Mouse (Mus musculus): ENCODE results near the gene Krba1. TPM values are rescaled to one million over a fixed set of nuclear protein-coding genes. Genes with fewer than 3 reads are reported as not detected.

Gene Krba1
- total RNA-seq, 2 experiments from 2014 or later = 19.2 to 20.2 TPM

GRCm38 (mm10) chr6:48420647-48421046, 25.3 kb downstream of the Krba1 start:
- intact Hi-C loops (cut with DNase I) = no loop called here
- no peak for DNase-seq (ENCODE audit: low spot score)

DNA sequence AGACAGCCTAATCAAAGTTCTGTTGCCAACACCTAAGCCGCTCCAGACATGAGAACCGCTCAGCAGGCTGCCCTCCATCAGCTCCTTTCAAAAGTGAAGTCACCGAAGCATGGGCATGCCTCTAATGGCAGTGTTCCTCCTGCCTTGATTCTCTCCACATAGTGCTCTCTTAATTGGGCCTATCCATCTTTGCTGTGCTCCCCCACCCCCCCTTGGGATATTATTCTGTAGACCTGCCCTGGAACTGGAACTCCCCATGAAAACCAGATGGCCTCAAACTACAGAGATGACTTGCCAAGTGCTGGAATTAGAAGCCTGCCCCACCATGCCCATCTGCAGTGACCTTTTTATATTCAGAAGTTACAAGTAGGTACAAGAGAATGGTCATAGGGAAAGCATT, 27.9 kb downstream of the Krba1 start:
- intact Hi-C loops (cut with DNase I) = no loop called here

GRCm38 (mm10) chr6:48424074-48424473, 28.7 kb downstream of the Krba1 start:
- no peak for DNase-seq (ENCODE audit: low spot score)
- intact Hi-C loops (cut with DNase I) = no loop called here

More for the DNA sequence above, 27.9 kb downstream of the Krba1 start:
- DNase-seq (ENCODE audit: low spot score) = no peak

DNA sequence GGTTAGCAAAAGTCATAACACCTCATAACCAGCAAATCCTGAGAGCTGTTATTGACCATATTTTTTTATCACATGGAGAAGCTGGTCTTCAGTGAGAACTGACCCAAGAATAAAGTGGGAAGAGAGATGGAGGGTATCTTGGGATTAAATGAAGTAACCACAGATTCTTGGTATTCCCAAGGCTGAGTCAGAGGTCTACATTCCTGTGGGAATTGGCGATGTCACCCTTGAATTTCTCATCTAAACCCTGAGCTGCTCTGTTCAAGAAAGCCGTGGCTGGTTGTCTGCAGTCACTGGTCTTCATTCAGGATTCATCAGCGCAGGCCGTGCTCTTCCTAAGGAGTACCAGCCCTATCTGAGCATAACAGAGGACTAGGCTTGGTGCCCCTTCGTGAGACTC, 31.6 kb downstream of the Krba1 start:
- no peak for DNase-seq (ENCODE audit: low spot score)
- intact Hi-C loops (cut with DNase I) = no loop called here

DNA sequence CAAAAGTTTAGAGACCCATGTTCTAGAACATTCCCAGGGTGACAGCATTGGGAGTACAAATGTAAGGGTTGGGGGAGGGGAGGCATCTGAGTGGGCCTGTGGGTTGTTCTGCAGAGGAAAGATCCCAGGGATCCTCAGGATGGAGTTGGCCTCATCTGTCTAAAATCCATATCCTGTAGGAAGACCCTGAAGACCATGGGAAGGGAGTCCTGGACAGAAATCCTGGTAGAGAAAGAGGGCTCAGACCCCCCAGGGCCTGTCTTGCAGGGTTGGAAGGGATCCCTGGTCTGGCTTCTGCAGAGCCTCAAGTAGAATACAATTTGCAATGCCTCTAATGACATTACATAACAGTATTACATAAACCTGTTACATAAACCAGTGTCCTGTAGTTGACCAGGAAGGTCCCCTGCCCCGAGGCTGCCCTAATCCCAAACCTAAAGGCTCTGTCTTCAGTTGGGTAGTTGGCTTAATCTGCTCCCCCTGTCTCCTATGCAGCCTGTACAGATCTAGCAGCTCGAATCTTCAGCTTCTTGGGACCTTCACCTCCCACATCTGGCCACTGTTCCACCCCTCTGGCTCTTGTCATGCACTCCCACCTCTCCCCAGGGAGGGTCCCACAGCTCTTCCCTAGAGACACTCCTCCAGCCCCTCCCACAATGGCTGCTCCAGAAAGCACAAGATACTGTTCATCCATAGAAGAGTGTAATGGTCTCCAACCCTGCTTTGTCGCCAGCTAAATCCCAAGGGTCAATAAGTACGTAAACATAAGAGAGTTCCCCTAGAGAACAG, 33.6 kb downstream of the Krba1 start:
- intact Hi-C loops (cut with DNase I) = no loop called here
- DNase-seq (ENCODE audit: low spot score) = no peak

GRCm38 (mm10) chr6:48430748-48431147, 35.4 kb downstream of the Krba1 start:
- no peak for DNase-seq (ENCODE audit: low spot score)
- intact Hi-C loops (cut with DNase I) = no loop called here

DNA sequence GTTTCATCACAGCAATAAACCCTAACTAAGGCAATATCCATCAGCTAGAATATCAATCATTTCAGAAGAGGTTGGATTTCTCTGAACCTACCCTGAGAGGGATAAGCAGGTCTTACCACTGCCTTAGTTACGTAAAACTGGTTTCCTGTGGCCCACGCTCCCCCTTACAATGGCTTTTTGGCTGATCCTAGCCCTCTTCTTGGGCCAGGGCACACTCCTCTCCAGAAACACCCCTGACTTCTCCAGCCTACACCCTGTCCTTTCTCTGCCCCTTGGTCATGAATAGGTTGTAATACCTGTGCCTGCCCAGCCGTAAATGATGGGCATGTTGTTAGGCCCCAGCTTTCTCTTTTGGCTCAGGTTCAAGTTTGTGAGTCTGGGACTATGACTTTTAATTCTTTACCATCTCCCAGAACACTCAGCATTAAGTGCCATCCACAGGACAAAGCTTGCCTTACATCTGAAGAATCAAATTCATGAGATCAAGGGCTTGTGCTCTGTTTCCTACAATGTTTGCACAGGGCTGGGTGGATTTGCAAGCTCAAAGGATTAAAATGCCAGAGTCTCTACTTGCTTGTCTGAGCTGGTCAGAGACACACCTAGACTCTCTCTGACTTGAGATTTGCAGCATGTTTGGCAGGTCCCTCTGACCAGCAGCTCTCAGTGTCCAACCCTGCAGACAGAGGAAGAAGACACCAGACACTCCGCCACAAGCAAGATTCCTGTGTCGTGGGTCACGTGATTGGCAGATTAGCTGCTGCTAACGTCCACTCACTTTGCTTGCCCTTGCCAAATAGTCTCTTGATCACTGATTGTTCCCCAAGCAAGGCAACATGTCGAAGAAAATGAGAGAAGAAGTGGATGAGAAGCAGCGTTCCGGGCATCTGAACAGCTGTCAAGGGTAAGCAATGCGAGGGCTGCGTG, 37.8 kb downstream of the Krba1 start:
- intact Hi-C loops (cut with DNase I) = no loop called here
- DNase-seq (ENCODE audit: low spot score) = no peak

DNA sequence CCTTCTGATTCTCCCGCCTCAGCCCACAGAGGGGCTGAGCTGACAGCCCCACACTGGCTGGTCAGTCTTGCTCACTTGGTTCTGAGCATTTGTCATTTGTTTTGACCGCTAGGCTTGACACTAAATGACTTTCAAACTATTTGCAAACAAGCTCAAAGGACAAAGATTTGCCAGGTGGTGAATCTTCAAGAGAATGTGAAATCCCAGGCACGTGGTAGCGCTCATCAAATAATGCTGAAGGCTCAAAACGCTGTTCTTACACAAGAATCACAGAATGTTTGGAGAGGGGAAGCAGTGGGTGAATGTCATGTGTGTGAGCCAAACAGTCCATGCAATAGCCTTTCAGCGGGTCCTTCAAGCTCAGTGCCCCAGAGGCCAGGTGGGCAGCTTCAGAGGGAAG, 39.3 kb downstream of the Krba1 start:
- intact Hi-C loops (cut with DNase I) = no loop called here

DNA sequence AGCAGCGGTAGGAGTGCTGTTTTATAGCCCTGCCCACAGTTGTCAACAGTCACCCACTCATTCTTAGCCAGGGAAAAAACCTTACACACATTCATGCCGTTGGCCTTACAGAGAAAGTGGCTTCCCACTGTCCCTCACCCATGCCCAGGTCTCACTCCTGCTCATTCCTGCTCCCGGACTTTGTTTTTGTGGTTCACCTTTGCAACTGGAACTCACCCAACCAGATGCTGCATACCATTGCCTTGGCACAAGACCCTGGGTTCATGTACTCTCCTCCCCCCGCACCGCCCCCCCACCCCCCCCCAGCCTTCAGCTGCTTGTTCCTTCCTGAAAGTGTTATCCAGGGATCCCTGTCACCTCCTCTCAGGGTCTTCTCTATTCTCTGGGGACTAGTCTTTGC, 39.7 kb downstream of the Krba1 start:
- intact Hi-C loops (cut with DNase I) = no loop called here
- DNase-seq (ENCODE audit: low spot score) = no peak

More for the DNA sequence above, 39.3 kb downstream of the Krba1 start:
- no peak for DNase-seq (ENCODE audit: low spot score)

DNA sequence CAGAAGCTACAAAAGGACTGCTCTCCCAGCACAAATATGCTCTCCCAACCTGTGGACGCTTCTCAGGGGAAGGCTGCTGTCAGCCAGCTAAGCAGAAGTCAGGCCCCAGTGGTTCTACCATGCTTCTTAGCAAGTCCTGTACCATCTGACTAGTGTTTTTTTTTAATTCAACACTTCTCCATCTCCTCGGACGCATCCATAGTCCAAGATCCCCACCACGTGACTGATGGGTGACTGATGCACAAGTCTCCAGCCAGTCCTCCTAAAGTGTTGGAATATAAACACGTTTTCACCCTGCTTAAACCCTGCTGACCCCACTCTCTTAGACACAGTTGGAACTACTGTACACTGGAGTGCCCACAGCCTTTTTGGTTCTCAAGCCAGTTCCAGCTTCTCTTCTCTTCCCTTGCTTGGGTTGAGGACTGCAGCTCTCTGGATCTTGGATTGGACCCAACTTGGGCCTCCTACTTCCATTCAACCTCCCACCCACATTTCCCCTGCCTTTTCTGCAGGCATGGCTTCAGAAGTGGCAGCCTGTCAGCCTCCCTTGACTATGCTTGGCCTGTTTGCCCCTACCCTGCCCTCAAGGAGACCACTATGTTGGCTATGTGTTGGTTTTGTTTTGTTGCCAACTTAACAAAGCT, 40.4 kb downstream of the Krba1 start:
- DNase-seq (ENCODE audit: low spot score) = no peak

GRCm38 (mm10) chr6:48437679-48438376, 42.4 kb downstream of the Krba1 start:
- no peak for DNase-seq (ENCODE audit: low spot score)
- intact Hi-C loops (cut with DNase I) = no loop called here

More for the DNA sequence above, 40.4 kb downstream of the Krba1 start:
- intact Hi-C loops (cut with DNase I) = no loop called here

GRCm38 (mm10) chr6:48438475-48439125, 43.2 kb downstream of the Krba1 start:
- no peak for DNase-seq (ENCODE audit: low spot score)
- intact Hi-C loops (cut with DNase I) = no loop called here

DNA sequence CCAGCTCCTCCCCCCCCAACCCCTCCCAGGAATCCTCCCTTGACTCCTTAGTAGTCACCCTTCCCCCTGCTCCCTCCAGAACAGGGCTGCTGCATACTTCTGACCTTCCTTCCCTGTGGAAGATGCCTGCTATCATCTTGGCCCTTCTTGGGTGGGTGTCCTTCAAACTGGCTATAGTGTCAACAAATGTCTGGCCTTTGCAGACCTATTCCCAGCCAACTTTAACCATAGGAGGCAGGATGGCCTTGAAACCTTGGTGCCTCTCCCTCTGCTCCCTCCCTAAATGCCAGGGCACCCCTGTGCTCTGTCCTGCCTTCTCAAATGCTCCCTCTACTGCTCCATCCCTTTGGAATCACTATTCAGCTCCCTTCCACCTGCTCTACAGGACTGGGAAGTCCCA, 44.3 kb downstream of the Krba1 start:
- intact Hi-C loops (cut with DNase I) = loop anchor here (5.0 kb wide), 1 partner anchor 42 kb away; the partner anchor contains the start of gene Krba1
- DNase-seq (ENCODE audit: low spot score) = no peak

- DNase-seq (ENCODE audit: low spot score) = no peak
- intact Hi-C loops (cut with DNase I) = loop anchor here (5.0 kb wide), 1 partner anchor 43 kb away; the partner anchor contains the start of gene Krba1
These were observed 45.1 kb downstream of the Krba1 start for GRCm38 (mm10) chr6:48440306-48441014.

GRCm38 (mm10) chr6:48443592-48444309, 48.4 kb downstream of the Krba1 start:
- intact Hi-C loops (cut with DNase I) = loop anchor here (5.0 kb wide), 1 partner anchor 46 kb away; the partner anchor contains the start of gene Krba1
- peak; percentile 92 for DNase-seq (ENCODE audit: low spot score)

GRCm38 (mm10) chr6:48444310-48445180, 49.2 kb downstream of the Krba1 start:
- intact Hi-C loops (cut with DNase I) = loop anchor here (5.0 kb wide), 1 partner anchor 47 kb away; the partner anchor contains the start of gene Krba1

More at GRCm38 (mm10) chr6:48444310-48445180, 49.2 kb downstream of the Krba1 start:
- no peak for DNase-seq (ENCODE audit: low spot score)

Data from heart, postnatal 25 days (tissue).